Mouse (Mus musculus): Measurements from ENCODE around the gene Usp37. TPM values are rescaled to one million over a fixed set of nuclear protein-coding genes. Genes with fewer than 3 reads are reported as not detected.
A peak's percentile ranks its signal among the peaks of the same experiment; 100 is the strongest.

The Usp37 gene
- polyA plus RNA-seq, 1 experiment from 2014 or later: 8.3 TPM

- Histone ChIP-seq H3K27ac (replicated peaks) (no peak overlapping the region), H3K4me1 (replicated peaks; ENCODE audit: control insufficient read depth, insufficient read depth) (peaks cover 3% of the 10 kb centered on the region)
These were observed 149.8 kb downstream of the Usp37 start for GRCm38 (mm10) chr1:74394311-74394710.

GRCm38 (mm10) chr1:74393697-74394096, 150.4 kb downstream of the Usp37 start:
- Histone ChIP-seq H3K27me3 (ENCODE audit: control insufficient read depth, insufficient read depth, low read length) (no peaks in the 10 kb centered on the region), H3K9ac (ENCODE audit: low read length) (no peak overlapping the region), H3K4me3 (ENCODE audit: low read depth, low read length) (no peak overlapping the region), H3K4me2 (replicated peaks; ENCODE audit: low read depth) (0 out of 2 replicates have a peak overlapping the region, but pooled peaks have one; percentile 96), H3K9me3 (ENCODE audit: control insufficient read depth, low read length) (no peaks in the 10 kb centered on the region), H3K4me1 (replicated peaks; ENCODE audit: control insufficient read depth, insufficient read depth) (peaks cover 3% of the 10 kb centered on the region), H3K27ac (replicated peaks) (no peak overlapping the region), H3K36me3 (ENCODE audit: control insufficient read depth, insufficient read depth, low read length) (peaks cover 11% of the 10 kb centered on the region)
- WGBS: 78% methylated on average over 9 of the region's 9 CpGs
- DNase-seq (ENCODE audit: low spot score) (no peak), ATAC-seq (ENCODE audit: low FRiP score, low TSS enrichment) (no peak)
- TF ChIP-seq CTCF (IDR thresholded peaks at IDR 0.05; ENCODE audit: low read depth) (no peak), EP300 (optimal IDR thresholded peaks at IDR 0.05) (no peak)

More at GRCm38 (mm10) chr1:74394311-74394710, 149.8 kb downstream of the Usp37 start:
- Histone ChIP-seq H3K4me3 (ENCODE audit: low read depth, low read length) (no peak overlapping the region), H3K4me2 (replicated peaks; ENCODE audit: low read depth) (no peak overlapping the region), H3K27me3 (ENCODE audit: control insufficient read depth, insufficient read depth, low read length) (no peaks in the 10 kb centered on the region), H3K36me3 (ENCODE audit: control insufficient read depth, insufficient read depth, low read length) (peaks cover 11% of the 10 kb centered on the region), H3K9me3 (ENCODE audit: control insufficient read depth, low read length) (no peaks in the 10 kb centered on the region), H3K9ac (ENCODE audit: low read length) (no peak overlapping the region)
- WGBS: 88% methylated on average over 9 of the region's 9 CpGs
- DNase-seq (ENCODE audit: low spot score) (no peak), ATAC-seq (ENCODE audit: low FRiP score, low TSS enrichment) (no peak)
- TF ChIP-seq CTCF (IDR thresholded peaks at IDR 0.05; ENCODE audit: low read depth) (no peak), EP300 (optimal IDR thresholded peaks at IDR 0.05) (no peak)

- DNase-seq (ENCODE audit: low spot score): no peak
- Histone ChIP-seq H3K4me3 (ENCODE audit: low read depth, low read length) (peak overlapping the region; percentile 91), H3K9ac (ENCODE audit: low read length) (peak overlapping the region; percentile 100), H3K36me3 (ENCODE audit: control insufficient read depth, insufficient read depth, low read length) (peaks cover 11% of the 10 kb centered on the region), H3K4me2 (replicated peaks; ENCODE audit: low read depth) (peak overlapping the region; percentile 96), H3K27me3 (ENCODE audit: control insufficient read depth, insufficient read depth, low read length) (no peaks in the 10 kb centered on the region), H3K27ac (replicated peaks) (peak overlapping the region; percentile 100), H3K4me1 (replicated peaks; ENCODE audit: control insufficient read depth, insufficient read depth) (peaks cover 3% of the 10 kb centered on the region), H3K9me3 (ENCODE audit: control insufficient read depth, low read length) (no peaks in the 10 kb centered on the region)
- 29% methylated on average over 7 of the region's 7 CpGs for WGBS
- peak; percentile 25; the same call in 1 of the 2 replicates for TF ChIP-seq CTCF (IDR thresholded peaks at IDR 0.05; ENCODE audit: low read depth)
- no peak for TF ChIP-seq EP300 (optimal IDR thresholded peaks at IDR 0.05)
- ATAC-seq (ENCODE audit: low FRiP score, low TSS enrichment): no peak
These were observed 151.1 kb downstream of the Usp37 start for GRCm38 (mm10) chr1:74393010-74393409.

- Histone ChIP-seq H3K4me3 (ENCODE audit: low read depth, low read length) (peak overlapping the region; percentile 91), H3K9me3 (ENCODE audit: control insufficient read depth, low read length) (no peaks in the 10 kb centered on the region), H3K4me2 (replicated peaks; ENCODE audit: low read depth) (peak overlapping the region; percentile 96), H3K4me1 (replicated peaks; ENCODE audit: control insufficient read depth, insufficient read depth) (peaks cover 3% of the 10 kb centered on the region), H3K36me3 (ENCODE audit: control insufficient read depth, insufficient read depth, low read length) (peaks cover 11% of the 10 kb centered on the region), H3K9ac (ENCODE audit: low read length) (peak overlapping the region; percentile 100), H3K27ac (replicated peaks) (peak overlapping the region; percentile 100), H3K27me3 (ENCODE audit: control insufficient read depth, insufficient read depth, low read length) (no peaks in the 10 kb centered on the region)
- 1% methylated on average over 16 of the region's 16 CpGs for WGBS
- ATAC-seq (ENCODE audit: low FRiP score, low TSS enrichment) (0 out of 2 replicates have a peak, but pooled peaks have one; percentile 1), DNase-seq (ENCODE audit: low spot score) (peak; percentile 78)
- TF ChIP-seq CTCF (IDR thresholded peaks at IDR 0.05; ENCODE audit: low read depth) (no peak), EP300 (optimal IDR thresholded peaks at IDR 0.05) (no peak)
These were observed 151.6 kb downstream of the Usp37 start for GRCm38 (mm10) chr1:74392446-74392994.

GRCm38 (mm10) chr1:74391844-74392441, 152.1 kb downstream of the Usp37 start:
- TF ChIP-seq EP300 (optimal IDR thresholded peaks at IDR 0.05): no peak
- TF ChIP-seq CTCF (IDR thresholded peaks at IDR 0.05; ENCODE audit: low read depth): no peak
- H3K4me2 ChIP-seq (replicated peaks; ENCODE audit: low read depth): peak overlapping the region; percentile 96

More at GRCm38 (mm10) chr1:74391844-74392441, 152.1 kb downstream of the Usp37 start:
- WGBS: 0% methylated on average over 39 of the region's 63 CpGs
- H3K9ac ChIP-seq (ENCODE audit: low read length): peak overlapping the region; percentile 100
- H3K27ac ChIP-seq (replicated peaks): peak overlapping the region; percentile 100
- peak overlapping the region; percentile 91 for H3K4me3 ChIP-seq (ENCODE audit: low read depth, low read length)
- peak; percentile 78 for DNase-seq (ENCODE audit: low spot score)
- no peaks in the 10 kb centered on the region for H3K27me3 ChIP-seq (ENCODE audit: control insufficient read depth, insufficient read depth, low read length)
- peaks cover 3% of the 10 kb centered on the region for H3K4me1 ChIP-seq (replicated peaks; ENCODE audit: control insufficient read depth, insufficient read depth)
- peaks cover 11% of the 10 kb centered on the region for H3K36me3 ChIP-seq (ENCODE audit: control insufficient read depth, insufficient read depth, low read length)
- peak; percentile 53 for ATAC-seq (ENCODE audit: low FRiP score, low TSS enrichment)
- H3K9me3 ChIP-seq (ENCODE audit: control insufficient read depth, low read length): no peaks in the 10 kb centered on the region

Data from stomach, postnatal 0 days (tissue).